Mouse (Mus musculus): ENCODE measurements around the gene Foxp1. TPM values are rescaled to one million over a fixed set of nuclear protein-coding genes. Genes with fewer than 3 reads are reported as not detected.

The Foxp1 gene
- total and polyA plus RNA-seq, 3 experiments = 16.1 to 42.0 TPM; not detected in 1

DNA sequence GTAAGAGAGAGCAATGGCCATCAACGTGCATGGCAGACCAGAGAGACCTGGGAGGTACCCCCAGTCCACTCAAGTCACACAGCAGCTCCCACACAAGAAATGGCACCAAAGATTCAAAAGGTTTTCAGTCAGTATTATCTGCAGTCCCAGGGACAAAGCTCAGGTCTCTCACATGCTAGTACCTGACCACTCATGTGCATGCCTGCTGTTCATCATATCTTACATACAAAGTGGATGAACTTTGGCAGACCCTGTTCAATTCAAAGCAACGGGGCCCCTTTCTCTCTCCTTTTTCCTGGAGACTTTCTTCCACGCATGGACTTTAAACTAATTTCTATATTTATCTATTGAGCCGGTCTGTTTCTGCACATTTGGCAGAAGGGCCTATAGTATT lies 260.8 kb downstream of the Foxp1 start:
- no peak overlapping the region for H3K27ac ChIP-seq (ENCODE audit: control insufficient read depth, low read depth, low read length)
- H3K36me3 ChIP-seq (ENCODE audit: control insufficient read depth in 1 of 2, insufficient read depth in 2 of 2, low read length in 2 of 2) = no peaks in the 10 kb centered on the region
- H3K27me3 ChIP-seq (ENCODE audit: control insufficient read depth in 1 of 2, insufficient read depth in 2 of 2, low read length in 2 of 2) = no peaks in the 10 kb centered on the region
- no peaks in the 10 kb centered on the region for H3K79me2 ChIP-seq (ENCODE audit: control insufficient read depth, insufficient read depth, low read length, poor library complexity)
- DNase-seq (ENCODE audit: low read depth, low spot score) = no peak
- H3K4me1 ChIP-seq (ENCODE audit: control insufficient read depth in 1 of 2, insufficient read depth in 2 of 2, low read length in 2 of 2) = peaks cover 0 to 3% of the 10 kb centered on the region in 2 experiments; a peak in 1 of 4 replicates
- no peak for TF ChIP-seq CHD2 (IDR thresholded peaks at IDR 0.05; ENCODE audit: low read length)
- TF ChIP-seq ETS1 (IDR thresholded peaks at IDR 0.05; ENCODE audit: low read depth, low read length) = no peak
- TF ChIP-seq MAFK (IDR thresholded peaks at IDR 0.05; ENCODE audit: borderline replicate concordance, low read depth, low read length) = no peak
- no peak for TF ChIP-seq EP300 (IDR thresholded peaks at IDR 0.05; ENCODE audit: low read depth in 1 of 2, low read length in 2 of 2)
- no peak for TF ChIP-seq KAT2A (conservative IDR thresholded peaks at IDR 0.05; ENCODE audit: low read depth, low read length)
- TF ChIP-seq MXI1 (IDR thresholded peaks at IDR 0.05; ENCODE audit: low read depth, low read length) = no peak
- no peak for TF ChIP-seq CTCF (IDR thresholded peaks at IDR 0.05 in 2 of 3, conservative IDR thresholded peaks at IDR 0.05 in 1 of 3; ENCODE audit: control insufficient read depth in 1 of 3, insufficient read depth in 1 of 3, low read depth in 2 of 3, low read length in 3 of 3, poor library complexity in 1 of 3, severe bottlenecking in 1 of 3)
- no peak for TF ChIP-seq GABPA (IDR thresholded peaks at IDR 0.05; ENCODE audit: low read depth, low read length)
- no peak for TF ChIP-seq POLR2AphosphoS5 (IDR thresholded peaks at IDR 0.05; ENCODE audit: borderline replicate concordance, low read depth, low read length)
- TF ChIP-seq MAX (IDR thresholded peaks at IDR 0.05; ENCODE audit: low read length) = no peak
- no peak for TF ChIP-seq SMC3 (IDR thresholded peaks at IDR 0.05; ENCODE audit: low read depth, low read length)
- TF ChIP-seq NRF1 (IDR thresholded peaks at IDR 0.05; ENCODE audit: insufficient read depth, low read depth, low read length, poor library complexity, severe bottlenecking) = no peak
- TF ChIP-seq TCF12 (IDR thresholded peaks at IDR 0.05; ENCODE audit: low read depth, low read length) = no peak
- TF ChIP-seq E2F4 (IDR thresholded peaks at IDR 0.05; ENCODE audit: borderline replicate concordance, low read depth, low read length) = no peak
- no peak for TF ChIP-seq HCFC1 (IDR thresholded peaks at IDR 0.05; ENCODE audit: low read depth, low read length)
- TF ChIP-seq TAL1 (IDR thresholded peaks at IDR 0.05; ENCODE audit: low read length) = no peak
- TF ChIP-seq USF1 (IDR thresholded peaks at IDR 0.05; ENCODE audit: low read depth, low read length) = no peak
- TF ChIP-seq RAD21 (IDR thresholded peaks at IDR 0.05; ENCODE audit: low read depth, low read length) = no peak
- no peak overlapping the region for H3K4me3 ChIP-seq (ENCODE audit: control insufficient read depth in 1 of 2, insufficient read depth in 1 of 2, low read depth in 2 of 2, low read length in 2 of 2)
- H3K9me3 ChIP-seq (replicated peaks; ENCODE audit: insufficient read depth, low read length) = no peaks in the 10 kb centered on the region
- no peak overlapping the region for H3K9ac ChIP-seq (ENCODE audit: control insufficient read depth, low read depth, low read length, poor library complexity, severe bottlenecking)

DNA sequence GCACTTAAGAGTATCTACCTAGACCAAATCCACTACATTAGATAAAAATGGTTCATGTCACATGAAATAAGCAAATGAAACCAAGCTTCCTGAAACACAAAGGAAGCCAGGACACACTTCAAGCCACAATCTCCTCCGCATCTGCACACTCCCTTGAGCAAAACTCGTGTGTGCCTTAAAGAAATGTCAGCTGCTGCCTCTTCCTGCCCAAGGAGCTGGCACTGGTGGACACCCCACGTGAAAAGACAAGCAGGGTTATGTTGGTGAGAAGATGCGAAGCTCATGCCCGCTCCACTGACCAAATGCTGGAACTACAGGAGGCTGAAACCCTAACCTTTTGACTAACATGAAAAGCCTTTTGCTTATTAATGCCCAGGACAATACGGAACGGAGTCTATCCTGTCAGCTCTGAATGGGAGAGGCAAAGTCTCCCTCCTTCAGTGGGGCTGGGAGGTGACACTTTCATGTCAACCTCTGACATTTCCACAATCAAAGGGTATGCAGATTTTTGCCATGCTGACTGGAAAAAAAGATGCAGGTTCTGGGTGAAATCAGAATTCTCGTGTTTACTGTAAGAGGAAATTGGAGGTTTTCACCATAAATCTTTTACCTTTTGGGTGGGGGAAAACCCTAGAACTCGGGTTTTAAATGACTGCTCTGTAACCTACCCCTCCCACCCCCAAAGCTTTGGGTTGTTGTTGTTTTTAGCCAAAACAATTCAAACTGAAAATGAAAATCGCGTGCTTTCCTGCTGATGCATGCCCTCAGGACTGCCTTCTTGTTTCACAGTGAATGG lies 261.4 kb downstream of the Foxp1 start:
- Histone ChIP-seq H3K27me3 (ENCODE audit: control insufficient read depth in 1 of 2, insufficient read depth in 2 of 2, low read length in 2 of 2) (no peaks in the 10 kb centered on the region), H3K27ac (ENCODE audit: control insufficient read depth, low read depth, low read length) (no peak overlapping the region), H3K79me2 (ENCODE audit: control insufficient read depth, insufficient read depth, low read length, poor library complexity) (no peaks in the 10 kb centered on the region), H3K4me1 (ENCODE audit: control insufficient read depth in 1 of 2, insufficient read depth in 2 of 2, low read length in 2 of 2) (peaks cover 0 to 3% of the 10 kb centered on the region in 2 experiments; a peak in 1 of 4 replicates), H3K9ac (ENCODE audit: control insufficient read depth, low read depth, low read length, poor library complexity, severe bottlenecking) (no peak overlapping the region), H3K9me3 (replicated peaks; ENCODE audit: insufficient read depth, low read length) (no peaks in the 10 kb centered on the region), H3K36me3 (ENCODE audit: control insufficient read depth in 1 of 2, insufficient read depth in 2 of 2, low read length in 2 of 2) (no peaks in the 10 kb centered on the region), H3K4me3 (ENCODE audit: control insufficient read depth in 1 of 2, insufficient read depth in 1 of 2, low read depth in 2 of 2, low read length in 2 of 2) (no peak overlapping the region)
- TF ChIP-seq MAFK (IDR thresholded peaks at IDR 0.05; ENCODE audit: borderline replicate concordance, low read depth, low read length) (no peak), CHD1 (IDR thresholded peaks at IDR 0.05; ENCODE audit: low read depth, low read length) (no peak), RAD21 (IDR thresholded peaks at IDR 0.05; ENCODE audit: low read depth, low read length) (no peak), JUND (IDR thresholded peaks at IDR 0.05; ENCODE audit: low read depth, low read length) (no peak)
- DNase-seq (ENCODE audit: low read depth, low spot score) = no peak

Measured in MEL (cell line).